Mouse (Mus musculus): ENCODE results near the gene Alg1. TPM values are rescaled to one million over a fixed set of nuclear protein-coding genes. Genes with fewer than 3 reads are reported as not detected.

Alg1 gene
- polyA plus RNA-seq, 1 experiment from 2014 or later = 29.0 TPM

DNA sequence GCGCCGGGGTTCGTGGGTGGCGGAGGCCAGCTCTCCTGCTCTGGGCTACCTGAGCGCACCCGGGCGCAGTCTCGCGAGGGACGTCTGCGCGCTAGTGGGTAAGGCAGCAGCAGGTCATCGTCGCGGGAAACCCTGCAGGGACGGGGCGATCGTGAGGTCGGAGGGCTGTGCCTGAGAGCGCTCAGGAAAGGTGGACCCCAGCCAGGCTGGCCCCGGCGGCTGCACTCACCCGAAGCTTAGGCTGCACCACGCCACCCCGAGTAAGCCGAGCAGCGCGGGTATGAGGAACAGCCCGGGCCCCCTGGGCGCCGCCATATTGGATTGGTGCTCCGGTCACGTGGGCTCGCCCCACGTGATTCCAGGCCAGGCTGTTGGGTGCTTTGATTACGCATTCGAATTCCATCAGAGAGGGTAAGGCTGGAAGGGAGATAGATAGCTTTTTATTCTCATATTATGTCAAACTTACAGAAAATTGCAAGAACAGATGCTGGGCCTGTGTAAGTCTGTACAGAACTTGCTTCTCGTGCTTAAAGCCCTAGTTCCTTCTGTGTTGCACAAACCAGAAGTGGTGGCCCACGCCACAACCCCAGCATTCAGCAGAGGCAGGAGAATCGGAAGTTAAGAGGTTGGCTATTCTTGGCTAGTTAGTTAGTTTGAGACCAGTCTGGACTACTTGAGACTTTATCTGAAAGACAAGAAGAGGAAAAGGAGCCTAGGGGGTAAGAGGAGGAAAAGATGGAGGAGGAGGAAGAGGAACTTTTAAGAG is 29.6 kb upstream of the Alg1 start, which contains the start of gene Nagpa:
Nagpa (minus strand) TSS at position 345 of the 766 bp plus-strand sequence.
- no peaks in the 10 kb centered on the region for H3K36me3 ChIP-seq (ENCODE audit: control insufficient read depth, insufficient read depth)
- peak; percentile 80 for ATAC-seq (replicated peaks; ENCODE audit: extremely low read depth, insufficient read depth, low FRiP score)
- WGBS = 3% methylated on average over 40 of the region's 40 CpGs
- peak within 1 kb of the TSS; percentile 98 for H3K4me2 ChIP-seq (ENCODE audit: low read depth, low read length)
- H3K4me1 ChIP-seq (ENCODE audit: control insufficient read depth, insufficient read depth, low read length) = peaks cover 6% of the 10 kb centered on the region
- no peaks in the 10 kb centered on the region for H3K27me3 ChIP-seq (ENCODE audit: control insufficient read depth, insufficient read depth, low read length)
- peak within 1 kb of the TSS; percentile 81 for H3K9ac ChIP-seq (ENCODE audit: low read length)
- peak within 1 kb of the TSS; percentile 20; the same call in 1 of the 2 replicates for H3K27ac ChIP-seq (ENCODE audit: low read length)
- no peaks in the 10 kb centered on the region for H3K9me3 ChIP-seq (replicated peaks; ENCODE audit: control insufficient read depth, low read length)
- peak within 1 kb of the TSS; percentile 88 for H3K4me3 ChIP-seq (ENCODE audit: low read length)

GRCm38 (mm10) chr16:5205431-5205970 is 27.9 kb upstream of the Alg1 start:
- ATAC-seq (replicated peaks; ENCODE audit: extremely low read depth, insufficient read depth, low FRiP score) = no peak
- no peak overlapping the region for H3K9ac ChIP-seq (ENCODE audit: low read length)
- no peaks in the 10 kb centered on the region for H3K9me3 ChIP-seq (replicated peaks; ENCODE audit: control insufficient read depth, low read length)
- H3K27me3 ChIP-seq (ENCODE audit: control insufficient read depth, insufficient read depth, low read length) = no peaks in the 10 kb centered on the region
- 63% methylated on average over 5 of the region's 5 CpGs for WGBS
- no peak overlapping the region for H3K27ac ChIP-seq (ENCODE audit: low read length)
- no peak overlapping the region for H3K4me2 ChIP-seq (ENCODE audit: low read depth, low read length)
- peaks cover 6% of the 10 kb centered on the region for H3K4me1 ChIP-seq (ENCODE audit: control insufficient read depth, insufficient read depth, low read length)
- no peaks in the 10 kb centered on the region for H3K36me3 ChIP-seq (ENCODE audit: control insufficient read depth, insufficient read depth)
- no peak overlapping the region for H3K4me3 ChIP-seq (ENCODE audit: low read length)

- no peak overlapping the region for H3K4me2 ChIP-seq (ENCODE audit: low read depth, low read length)
- no peaks in the 10 kb centered on the region for H3K36me3 ChIP-seq (ENCODE audit: control insufficient read depth, insufficient read depth)
- no peak overlapping the region for H3K4me3 ChIP-seq (ENCODE audit: low read length)
- no peak overlapping the region for H3K27ac ChIP-seq (ENCODE audit: low read length)
- no peaks in the 10 kb centered on the region for H3K9me3 ChIP-seq (replicated peaks; ENCODE audit: control insufficient read depth, low read length)
- no peak overlapping the region for H3K9ac ChIP-seq (ENCODE audit: low read length)
- peaks cover 6% of the 10 kb centered on the region for H3K4me1 ChIP-seq (ENCODE audit: control insufficient read depth, insufficient read depth, low read length)
- ATAC-seq (replicated peaks; ENCODE audit: extremely low read depth, insufficient read depth, low FRiP score) = no peak
- no peaks in the 10 kb centered on the region for H3K27me3 ChIP-seq (ENCODE audit: control insufficient read depth, insufficient read depth, low read length)
- 55% methylated on average over 5 of the region's 5 CpGs for WGBS
Measured at GRCm38 (mm10) chr16:5206051-5206450, 27.4 kb upstream of the Alg1 start.

DNA sequence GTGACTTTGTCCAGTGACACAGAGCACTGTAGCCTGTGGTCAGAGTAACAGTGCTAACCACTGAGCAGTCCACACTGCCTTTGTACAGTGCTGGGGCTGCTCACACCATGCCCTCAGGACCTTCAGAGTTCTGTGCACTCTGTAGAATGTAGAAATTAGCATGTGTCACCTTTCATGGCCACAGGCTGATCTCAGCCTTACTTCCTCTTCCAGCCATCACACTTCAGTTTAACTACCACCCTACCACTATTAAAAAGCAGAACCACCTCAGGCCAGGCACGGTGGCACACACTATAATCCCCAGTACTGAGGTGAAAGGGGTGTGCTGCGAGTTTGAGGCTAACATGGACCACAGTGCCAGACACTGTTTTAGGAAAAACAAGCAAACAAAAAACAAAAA is 23.1 kb upstream of the Alg1 start:
- ATAC-seq (replicated peaks; ENCODE audit: extremely low read depth, insufficient read depth, low FRiP score) = no peak
- 58% methylated on average over 2 of the region's 2 CpGs for WGBS

GRCm38 (mm10) chr16:5212150-5212549 is 21.3 kb upstream of the Alg1 start:
- Histone ChIP-seq H3K27me3 (ENCODE audit: control insufficient read depth, insufficient read depth, low read length) (no peaks in the 10 kb centered on the region), H3K9me3 (replicated peaks; ENCODE audit: control insufficient read depth, low read length) (no peaks in the 10 kb centered on the region), H3K9ac (ENCODE audit: low read length) (no peak overlapping the region), H3K4me3 (ENCODE audit: low read length) (no peak overlapping the region), H3K4me2 (ENCODE audit: low read depth, low read length) (no peak overlapping the region), H3K4me1 (ENCODE audit: control insufficient read depth, insufficient read depth, low read length) (0 out of 2 replicates have a peak, but pooled peaks cover 4% of the 10 kb centered on the region), H3K27ac (ENCODE audit: low read length) (no peak overlapping the region), H3K36me3 (ENCODE audit: control insufficient read depth, insufficient read depth) (no peaks in the 10 kb centered on the region)
- 70% methylated on average over 3 of the region's 3 CpGs for WGBS
- no peak for ATAC-seq (replicated peaks; ENCODE audit: extremely low read depth, insufficient read depth, low FRiP score)

More for the DNA sequence above, 23.1 kb upstream of the Alg1 start:
- Histone ChIP-seq H3K27me3 (ENCODE audit: control insufficient read depth, insufficient read depth, low read length) (no peaks in the 10 kb centered on the region), H3K4me2 (ENCODE audit: low read depth, low read length) (no peak overlapping the region), H3K36me3 (ENCODE audit: control insufficient read depth, insufficient read depth) (no peaks in the 10 kb centered on the region), H3K27ac (ENCODE audit: low read length) (no peak overlapping the region), H3K4me3 (ENCODE audit: low read length) (no peak overlapping the region), H3K4me1 (ENCODE audit: control insufficient read depth, insufficient read depth, low read length) (no peaks in the 10 kb centered on the region), H3K9ac (ENCODE audit: low read length) (no peak overlapping the region), H3K9me3 (replicated peaks; ENCODE audit: control insufficient read depth, low read length) (no peaks in the 10 kb centered on the region)

- no peak overlapping the region for H3K27ac ChIP-seq (ENCODE audit: low read length)
- no peaks in the 10 kb centered on the region for H3K27me3 ChIP-seq (ENCODE audit: control insufficient read depth, insufficient read depth, low read length)
- H3K4me1 ChIP-seq (ENCODE audit: control insufficient read depth, insufficient read depth, low read length) = 0 out of 2 replicates have a peak, but pooled peaks cover 4% of the 10 kb centered on the region
- ATAC-seq (replicated peaks; ENCODE audit: extremely low read depth, insufficient read depth, low FRiP score) = no peak
- H3K9me3 ChIP-seq (replicated peaks; ENCODE audit: control insufficient read depth, low read length) = no peaks in the 10 kb centered on the region
- H3K9ac ChIP-seq (ENCODE audit: low read length) = no peak overlapping the region
- no peaks in the 10 kb centered on the region for H3K36me3 ChIP-seq (ENCODE audit: control insufficient read depth, insufficient read depth)
- no peak overlapping the region for H3K4me2 ChIP-seq (ENCODE audit: low read depth, low read length)
- WGBS = 82% methylated on average over 2 of the region's 2 CpGs
- H3K4me3 ChIP-seq (ENCODE audit: low read length) = no peak overlapping the region
Measured at GRCm38 (mm10) chr16:5214126-5214525, 19.3 kb upstream of the Alg1 start.

DNA sequence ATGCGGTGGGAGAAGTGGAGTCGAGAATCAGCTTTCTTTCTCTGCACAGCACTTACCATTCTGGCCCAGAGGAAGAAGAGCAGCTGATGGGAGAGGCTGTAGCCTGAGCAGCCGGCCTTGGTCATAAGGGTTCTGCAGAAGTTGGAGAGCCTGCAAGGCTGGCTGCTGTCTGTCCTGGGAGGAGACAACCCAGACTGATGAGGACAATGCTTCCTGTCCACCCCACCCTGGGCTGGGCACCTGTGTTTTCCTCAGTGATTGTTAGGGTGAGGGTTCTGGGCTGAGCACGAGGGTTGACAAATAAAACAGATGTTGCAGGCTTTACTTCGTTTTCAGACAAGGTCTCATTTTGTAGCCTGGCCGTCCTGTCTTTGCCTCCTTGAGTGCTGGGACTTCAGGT is 16.7 kb upstream of the Alg1 start:
- no peak overlapping the region for H3K4me2 ChIP-seq (ENCODE audit: low read depth, low read length)
- ATAC-seq (replicated peaks; ENCODE audit: extremely low read depth, insufficient read depth, low FRiP score) = no peak
- 0 out of 2 replicates have a peak, but pooled peaks cover 4% of the 10 kb centered on the region for H3K4me1 ChIP-seq (ENCODE audit: control insufficient read depth, insufficient read depth, low read length)
- no peaks in the 10 kb centered on the region for H3K27me3 ChIP-seq (ENCODE audit: control insufficient read depth, insufficient read depth, low read length)
- WGBS = 47% methylated on average over 6 of the region's 6 CpGs
- H3K27ac ChIP-seq (ENCODE audit: low read length) = no peak overlapping the region
- no peaks in the 10 kb centered on the region for H3K36me3 ChIP-seq (ENCODE audit: control insufficient read depth, insufficient read depth)
- H3K9ac ChIP-seq (ENCODE audit: low read length) = no peak overlapping the region
- H3K4me3 ChIP-seq (ENCODE audit: low read length) = no peak overlapping the region
- no peaks in the 10 kb centered on the region for H3K9me3 ChIP-seq (replicated peaks; ENCODE audit: control insufficient read depth, low read length)

DNA sequence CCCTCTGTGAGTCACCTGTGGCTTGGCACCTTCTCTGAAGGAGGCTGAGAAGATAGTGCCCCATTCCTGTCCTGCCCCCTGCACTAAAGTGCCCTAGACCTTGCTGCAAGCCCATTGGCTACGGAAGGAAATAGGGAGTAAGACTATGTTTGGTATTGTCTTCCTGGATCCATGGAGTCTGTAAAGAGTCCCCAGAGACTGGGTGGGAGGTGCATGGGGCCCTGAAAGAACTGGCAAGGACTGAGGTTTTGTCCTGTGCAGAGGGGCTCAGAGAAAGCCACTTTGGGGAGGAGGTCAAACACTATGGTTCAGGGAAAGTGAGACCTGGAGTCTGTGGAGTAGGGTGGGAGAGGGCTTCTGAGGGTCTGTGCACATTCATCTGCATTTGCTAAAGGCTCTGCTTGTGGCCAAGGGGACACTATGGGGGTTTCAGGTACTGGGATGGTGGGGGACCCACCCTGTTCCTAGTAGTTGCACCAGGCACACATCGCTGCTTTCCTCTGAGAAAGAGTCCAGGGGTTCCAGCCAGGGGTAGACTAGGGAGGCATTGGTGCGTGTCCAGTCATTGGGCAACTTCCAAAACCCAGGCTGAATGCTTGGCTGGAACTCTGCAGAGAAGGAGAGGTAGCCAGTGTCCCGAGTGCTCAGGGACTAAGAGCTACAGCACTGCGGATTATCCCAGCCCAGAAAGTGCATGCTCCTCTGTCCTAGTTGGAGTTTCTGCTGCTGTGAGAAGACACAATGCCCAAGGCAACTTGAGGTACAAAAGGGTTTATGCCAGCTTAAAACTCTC is 15.9 kb upstream of the Alg1 start:
- H3K4me3 ChIP-seq (ENCODE audit: low read length) = no peak overlapping the region
- WGBS = 72% methylated on average over 5 of the region's 5 CpGs
- no peak overlapping the region for H3K27ac ChIP-seq (ENCODE audit: low read length)
- no peak overlapping the region for H3K9ac ChIP-seq (ENCODE audit: low read length)
- H3K9me3 ChIP-seq (replicated peaks; ENCODE audit: control insufficient read depth, low read length) = no peaks in the 10 kb centered on the region
- no peaks in the 10 kb centered on the region for H3K27me3 ChIP-seq (ENCODE audit: control insufficient read depth, insufficient read depth, low read length)
- 0 out of 2 replicates have a peak, but pooled peaks cover 4% of the 10 kb centered on the region for H3K4me1 ChIP-seq (ENCODE audit: control insufficient read depth, insufficient read depth, low read length)
- H3K36me3 ChIP-seq (ENCODE audit: control insufficient read depth, insufficient read depth) = no peaks in the 10 kb centered on the region
- H3K4me2 ChIP-seq (ENCODE audit: low read depth, low read length) = no peak overlapping the region
- no peak for ATAC-seq (replicated peaks; ENCODE audit: extremely low read depth, insufficient read depth, low FRiP score)
